ENCODE assay signal across 16 mouse cellular contexts in genomic region chr8:9050740-9051475, GRCm38 (mm10).
DNase-seq lines count a peak whose midpoint lies in the region; ATAC-seq and TF ChIP-seq lines count a peak whose summit lies in the region.
"Had no signal": no experiment of that assay in that cellular context is flagged by ENCODE, and none has a peak within 500 bp of the region (broad histone marks: within the 10 kb centered on the region; RNA-seq: fewer than 3 reads in every experiment).

No protein-coding gene starts in this region.

- no peak for DNase-seq in heart, adult 2 months
- no peak for DNase-seq in heart, postnatal 0 days (ENCODE audit: low spot score)
- DNase-seq in heart, embryonic 10.5 days (ENCODE audit: low spot score), result no peak
- peak; percentile 47 for DNase-seq in lung, postnatal 0 days (ENCODE audit: low spot score)
- no peak for DNase-seq in lung, postnatal 25 days (ENCODE audit: low spot score)
- peak; percentile 27 for DNase-seq in lung, postnatal 10 days
- DNase-seq in embryonic facial prominence, embryonic 10.5 days (ENCODE audit: low spot score), result no peak
- DNase-seq: adrenal gland, postnatal 36 days; cerebellum, adult 11-12 months; kidney, adult 11 months; liver, embryonic 13.5 days had no signal

- no peak overlapping the region for H3K4me3 ChIP-seq in heart, embryonic 11.5 days (ENCODE audit: low read depth, low read length)
- H3K4me3 ChIP-seq in heart, adult 2 months, result no peak overlapping the region
- H3K4me3 ChIP-seq in heart, postnatal 0 days (ENCODE audit: low read depth, low read length), result no peak overlapping the region
- no peak overlapping the region for H3K4me3 ChIP-seq in heart, embryonic 10.5 days
- no peak overlapping the region for H3K4me3 ChIP-seq in lung, postnatal 0 days (ENCODE audit: low read depth, low read length)
- no peak overlapping the region for H3K4me3 ChIP-seq in embryonic facial prominence, embryonic 10.5 days
- H3K4me3 ChIP-seq: embryonic facial prominence, embryonic 12.5 days; forebrain, embryonic 13.5 days; kidney, embryonic 15.5 days; liver, embryonic 13.5 days; midbrain, embryonic 12.5 days had no signal

- H3K9ac ChIP-seq in heart, embryonic 11.5 days (ENCODE audit: low read depth, low read length), result no peak overlapping the region
- H3K9ac ChIP-seq in heart, adult 2 months (ENCODE audit: low read depth, low read length), result no peak overlapping the region
- no peak overlapping the region for H3K9ac ChIP-seq in heart, postnatal 0 days (replicated peaks; ENCODE audit: low read depth, low read length)
- no peak overlapping the region for H3K9ac ChIP-seq in lung, postnatal 0 days (replicated peaks; ENCODE audit: low read depth)
- H3K9ac ChIP-seq: embryonic facial prominence, embryonic 12.5 days; forebrain, embryonic 13.5 days; kidney, embryonic 15.5 days; liver, embryonic 13.5 days; midbrain, embryonic 12.5 days had no signal

- no peak overlapping the region for H3K27ac ChIP-seq in heart, embryonic 11.5 days (ENCODE audit: low read depth, low read length)
- H3K27ac ChIP-seq in heart, adult 2 months, result no peak overlapping the region
- no peak overlapping the region for H3K27ac ChIP-seq in heart, postnatal 0 days (ENCODE audit: low read depth)
- H3K27ac ChIP-seq in heart, embryonic 10.5 days, result no peak overlapping the region
- no peak overlapping the region for H3K27ac ChIP-seq in lung, postnatal 0 days (ENCODE audit: low read length)
- H3K27ac ChIP-seq in embryonic facial prominence, embryonic 10.5 days (replicated peaks), result no peak overlapping the region
- H3K27ac ChIP-seq: embryonic facial prominence, embryonic 12.5 days; forebrain, embryonic 13.5 days; kidney, embryonic 15.5 days; liver, embryonic 13.5 days; midbrain, embryonic 12.5 days had no signal

- TF ChIP-seq CTCF in heart, adult 2 months (IDR thresholded peaks at IDR 0.05), result no peak
- no peak for TF ChIP-seq CTCF in heart, postnatal 0 days (IDR thresholded peaks at IDR 0.05; ENCODE audit: low read depth)
- no peak for TF ChIP-seq CTCF in lung, postnatal 0 days (IDR thresholded peaks at IDR 0.05)

- TF ChIP-seq EP300 in heart, adult 2 months (IDR thresholded peaks at IDR 0.05; ENCODE audit: insufficient read depth, low read depth, low read length), result no peak
- TF ChIP-seq EP300 in heart, postnatal 0 days (IDR thresholded peaks at IDR 0.05; ENCODE audit: low read depth), result no peak
- no peak for TF ChIP-seq EP300 in lung, postnatal 0 days (IDR thresholded peaks at IDR 0.05)

- intact Hi-C loops in heart, adult 2 months (cut with DNase I), result no loop called here

- no peaks in the 10 kb centered on the region for H3K27me3 ChIP-seq in heart, embryonic 11.5 days (ENCODE audit: control insufficient read depth, insufficient read depth, low read length)
- H3K27me3 ChIP-seq in heart, adult 2 months (ENCODE audit: control insufficient read depth, insufficient read depth, low read length), result 0 out of 2 replicates have a peak, but pooled peaks cover 1% of the 10 kb centered on the region
- H3K27me3 ChIP-seq in heart, postnatal 0 days (ENCODE audit: control insufficient read depth, insufficient read depth, low read length), result no peaks in the 10 kb centered on the region
- no peaks in the 10 kb centered on the region for H3K27me3 ChIP-seq in heart, embryonic 10.5 days (ENCODE audit: insufficient read depth, poor library complexity, severe bottlenecking)
- no peaks in the 10 kb centered on the region for H3K27me3 ChIP-seq in lung, postnatal 0 days (replicated peaks; ENCODE audit: insufficient read depth, low read length)
- 0 out of 2 replicates have a peak, but pooled peaks cover 4% of the 10 kb centered on the region for H3K27me3 ChIP-seq in embryonic facial prominence, embryonic 10.5 days (replicated peaks; ENCODE audit: low read depth, poor library complexity, severe bottlenecking)
- H3K27me3 ChIP-seq: embryonic facial prominence, embryonic 12.5 days; forebrain, embryonic 13.5 days; kidney, embryonic 15.5 days; liver, embryonic 13.5 days; midbrain, embryonic 12.5 days had no signal

- H3K9me3 ChIP-seq in heart, embryonic 11.5 days (replicated peaks; ENCODE audit: control insufficient read depth, low read length), result no peaks in the 10 kb centered on the region
- no peaks in the 10 kb centered on the region for H3K9me3 ChIP-seq in heart, postnatal 0 days (replicated peaks; ENCODE audit: control insufficient read depth, low read length)
- no peaks in the 10 kb centered on the region for H3K9me3 ChIP-seq in heart, embryonic 10.5 days
- no peaks in the 10 kb centered on the region for H3K9me3 ChIP-seq in lung, postnatal 0 days (ENCODE audit: low read length)
- H3K9me3 ChIP-seq in embryonic facial prominence, embryonic 10.5 days, result no peaks in the 10 kb centered on the region
- H3K9me3 ChIP-seq: embryonic facial prominence, embryonic 12.5 days; forebrain, embryonic 13.5 days; kidney, embryonic 15.5 days; liver, embryonic 13.5 days; midbrain, embryonic 12.5 days had no signal

- no peak for TF ChIP-seq POLR2A in heart, adult 2 months (IDR thresholded peaks at IDR 0.05; ENCODE audit: insufficient read depth, low read depth, low read length)

- WGBS in heart, embryonic 11.5 days (ENCODE audit: insufficient replicate concordance), result 44% methylated on average over 11 of the region's 11 CpGs
- WGBS in heart, adult 2 months, result 59% methylated on average over 11 of the region's 11 CpGs
- WGBS in heart, postnatal 0 days, result 40% methylated on average over 11 of the region's 11 CpGs
- 49% methylated on average over 11 of the region's 11 CpGs for WGBS in heart, embryonic 10.5 days
- 44% methylated on average over 11 of the region's 11 CpGs for WGBS in lung, postnatal 0 days
- WGBS in embryonic facial prominence, embryonic 10.5 days, result 84% methylated on average over 11 of the region's 11 CpGs

- H3K79me2 ChIP-seq in heart, adult 2 months (replicated peaks; ENCODE audit: control insufficient read depth, insufficient read depth, low read length), result no peaks in the 10 kb centered on the region

- peaks cover 12% of the 10 kb centered on the region; the same call in 1 of the 2 replicates for H3K4me1 ChIP-seq in heart, embryonic 11.5 days (ENCODE audit: control insufficient read depth, insufficient read depth, low read length)
- peaks cover 1% of the 10 kb centered on the region; the same call in 1 of the 2 replicates for H3K4me1 ChIP-seq in heart, adult 2 months (ENCODE audit: control insufficient read depth, insufficient read depth, low read length)
- H3K4me1 ChIP-seq in heart, postnatal 0 days (ENCODE audit: control insufficient read depth, insufficient read depth), result 0 out of 2 replicates have a peak, but pooled peaks cover 4% of the 10 kb centered on the region
- H3K4me1 ChIP-seq in heart, embryonic 10.5 days, result peaks cover 28% of the 10 kb centered on the region
- H3K4me1 ChIP-seq in lung, postnatal 0 days (ENCODE audit: insufficient read depth, low read depth, low read length), result no peaks in the 10 kb centered on the region; the same call in 1 of the 2 replicates
- peaks cover 9% of the 10 kb centered on the region; the same call in 1 of the 2 replicates for H3K4me1 ChIP-seq in embryonic facial prominence, embryonic 10.5 days
- H3K4me1 ChIP-seq: forebrain, embryonic 13.5 days; liver, embryonic 13.5 days; midbrain, embryonic 12.5 days had no signal

- no peak for ATAC-seq in heart, embryonic 11.5 days (replicated peaks; ENCODE audit: insufficient number of reproducible peaks, low FRiP score, low TSS enrichment)
- ATAC-seq in heart, postnatal 0 days (ENCODE audit: insufficient read depth, low read depth), result no peak
- ATAC-seq in lung, postnatal 0 days, result peak; percentile 29; the same call in 1 of the 2 replicates
- ATAC-seq: forebrain, embryonic 13.5 days had no signal

- H3K4me2 ChIP-seq in heart, embryonic 11.5 days, result peak overlapping the region; percentile 6
- H3K4me2 ChIP-seq in heart, postnatal 0 days (ENCODE audit: low read depth, low read length), result peak overlapping the region; percentile 21; the same call in 1 of the 2 replicates
- H3K4me2 ChIP-seq in lung, postnatal 0 days (replicated peaks; ENCODE audit: low read depth, low read length), result no peak overlapping the region
- H3K4me2 ChIP-seq: embryonic facial prominence, embryonic 12.5 days; forebrain, embryonic 13.5 days; kidney, embryonic 15.5 days; liver, embryonic 13.5 days; midbrain, embryonic 12.5 days had no signal

- no peaks in the 10 kb centered on the region for H3K36me3 ChIP-seq in heart, embryonic 11.5 days (ENCODE audit: control insufficient read depth, insufficient read depth, low read length)
- H3K36me3 ChIP-seq in heart, adult 2 months (ENCODE audit: control insufficient read depth, insufficient read depth, low read length), result no peaks in the 10 kb centered on the region
- no peaks in the 10 kb centered on the region for H3K36me3 ChIP-seq in heart, postnatal 0 days (replicated peaks; ENCODE audit: control insufficient read depth, insufficient read depth, low read length)
- H3K36me3 ChIP-seq in heart, embryonic 10.5 days, result no peaks in the 10 kb centered on the region
- H3K36me3 ChIP-seq in lung, postnatal 0 days (ENCODE audit: insufficient read depth, low read length), result no peaks in the 10 kb centered on the region
- H3K36me3 ChIP-seq in embryonic facial prominence, embryonic 10.5 days (replicated peaks), result no peaks in the 10 kb centered on the region
- H3K36me3 ChIP-seq: embryonic facial prominence, embryonic 12.5 days; kidney, embryonic 15.5 days; liver, embryonic 13.5 days; midbrain, embryonic 12.5 days had no signal

Comparison
In these comparisons a context has a peak if more than half of its experiments do, and no peak if none do; other contexts are left out.
1. DNase-seq: peak in lung, postnatal 0 days (single experiment) and lung, postnatal 10 days (single experiment); none in heart, adult 2 months (0 of 2), heart, postnatal 0 days (single experiment), heart, embryonic 10.5 days (single experiment), lung, postnatal 25 days (single experiment) and embryonic facial prominence, embryonic 10.5 days (single experiment).